Mouse (Mus musculus): ENCODE measurements around the gene Ptprn2. TPM values are rescaled to one million over a fixed set of nuclear protein-coding genes. Genes with fewer than 3 reads are reported as not detected.
A peak's percentile ranks its signal among the peaks of the same experiment; 100 is the strongest.

Ptprn2 gene
- polyA plus RNA-seq, 1 experiment from 2014 or later: 0.09 TPM

DNA sequence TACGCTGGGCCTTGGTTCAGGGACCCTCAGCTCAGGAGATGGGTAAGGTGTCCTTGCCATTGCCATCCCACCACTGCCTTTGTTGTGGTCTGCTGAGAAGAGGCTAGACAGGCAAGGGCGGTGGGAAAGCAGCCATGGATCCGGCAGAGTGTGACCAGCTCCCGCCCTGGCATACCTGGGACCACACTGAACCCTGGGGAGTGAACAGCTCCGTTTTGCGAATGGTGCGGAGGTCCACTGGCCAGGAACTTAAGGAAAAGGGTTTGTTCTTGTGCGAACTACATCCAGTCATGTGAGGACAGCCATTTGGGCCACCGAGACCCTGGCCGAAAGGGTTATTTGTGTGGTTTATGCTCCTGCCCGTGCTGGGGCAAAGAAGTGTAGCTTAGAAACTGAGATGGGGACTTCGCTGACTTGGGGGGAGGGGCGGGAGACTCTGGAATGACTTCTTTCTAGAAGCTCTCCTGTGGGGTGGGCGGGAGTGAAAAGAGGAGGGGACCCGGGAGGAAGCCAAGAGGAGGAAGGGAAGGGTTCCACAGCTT, 674.2 kb downstream of the Ptprn2 start:
- Histone ChIP-seq H3K4me3 (peak overlapping the region; percentile 45), H3K4me1 (peaks cover 44% of the 10 kb centered on the region), H3K36me3 (no peaks in the 10 kb centered on the region), H3K9me3 (replicated peaks) (no peaks in the 10 kb centered on the region), H3K27me3 (ENCODE audit: low read depth, poor library complexity, severe bottlenecking) (peaks cover 88% of the 10 kb centered on the region), H3K27ac (peak overlapping the region; percentile 48)
- DNase-seq (ENCODE audit: low spot score): peak; percentile 58
- WGBS: 4% methylated on average over 15 of the region's 15 CpGs

DNA sequence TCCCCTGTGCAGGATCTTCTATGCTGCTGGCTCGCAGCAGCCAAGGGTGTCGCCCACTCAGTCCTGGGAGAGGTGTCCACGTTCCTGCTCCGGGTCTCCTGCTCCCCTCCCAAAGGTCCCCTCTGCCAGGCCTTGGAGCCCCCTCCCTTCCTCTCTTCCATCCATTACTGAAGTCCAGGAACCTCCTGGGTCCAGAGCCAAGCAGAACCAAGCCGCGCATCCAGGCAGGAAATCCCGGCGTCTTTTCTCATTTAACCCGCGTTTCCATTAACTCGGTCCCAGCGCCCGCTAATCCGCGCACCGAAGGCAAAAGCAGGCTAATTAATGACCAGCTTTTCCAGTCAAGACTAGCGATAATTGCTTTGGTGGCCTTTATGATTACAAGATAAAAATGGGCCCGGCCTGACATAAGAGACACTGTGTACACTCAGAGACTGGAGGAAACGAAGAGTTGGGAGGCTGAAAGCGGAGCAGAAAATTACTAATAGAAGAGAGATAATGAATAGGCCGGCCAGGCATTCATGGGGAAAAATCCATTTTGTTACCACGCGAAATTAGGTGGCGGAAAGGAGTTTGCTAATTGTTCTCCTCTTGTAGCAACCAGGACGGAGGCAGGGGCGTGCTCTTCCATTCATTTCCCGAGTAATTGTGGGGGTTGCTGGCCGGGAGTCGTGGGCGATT, 674.8 kb downstream of the Ptprn2 start:
- peak; percentile 55 for DNase-seq (ENCODE audit: low spot score)
- 3% methylated on average over 30 of the region's 30 CpGs for WGBS
- Histone ChIP-seq H3K27me3 (ENCODE audit: low read depth, poor library complexity, severe bottlenecking) (peaks cover 82% of the 10 kb centered on the region), H3K9me3 (replicated peaks) (no peaks in the 10 kb centered on the region), H3K36me3 (no peaks in the 10 kb centered on the region), H3K4me1 (peaks cover 38% of the 10 kb centered on the region), H3K27ac (peak overlapping the region; percentile 48), H3K4me3 (peak overlapping the region; percentile 45)

DNA sequence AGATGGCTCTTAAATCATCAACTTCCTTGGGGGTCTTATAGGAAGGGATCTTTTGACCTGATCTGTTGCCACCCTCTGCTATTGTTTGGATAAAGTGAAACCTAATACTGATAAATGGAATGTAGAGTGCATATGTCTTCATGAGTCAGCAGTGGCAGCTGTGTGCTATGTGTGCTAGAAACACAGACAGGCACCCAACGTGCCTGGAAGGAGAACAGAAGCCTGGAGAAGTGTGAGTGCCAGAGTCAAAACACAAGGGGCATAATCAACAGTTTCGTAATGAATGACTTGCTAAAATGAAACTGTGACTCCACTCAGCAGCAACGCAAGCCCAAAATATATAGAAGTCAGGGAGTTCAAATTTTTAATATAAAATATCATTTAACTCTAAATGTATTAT, 676.7 kb downstream of the Ptprn2 start:
- WGBS: 66% methylated on average over 3 of the region's 3 CpGs
- Histone ChIP-seq H3K36me3 (no peaks in the 10 kb centered on the region), H3K4me3 (no peak overlapping the region), H3K9me3 (replicated peaks) (no peaks in the 10 kb centered on the region), H3K27me3 (ENCODE audit: low read depth, poor library complexity, severe bottlenecking) (peaks cover 65% of the 10 kb centered on the region), H3K27ac (no peak overlapping the region), H3K4me1 (peaks cover 29% of the 10 kb centered on the region)
- DNase-seq (ENCODE audit: low spot score): no peak

DNA sequence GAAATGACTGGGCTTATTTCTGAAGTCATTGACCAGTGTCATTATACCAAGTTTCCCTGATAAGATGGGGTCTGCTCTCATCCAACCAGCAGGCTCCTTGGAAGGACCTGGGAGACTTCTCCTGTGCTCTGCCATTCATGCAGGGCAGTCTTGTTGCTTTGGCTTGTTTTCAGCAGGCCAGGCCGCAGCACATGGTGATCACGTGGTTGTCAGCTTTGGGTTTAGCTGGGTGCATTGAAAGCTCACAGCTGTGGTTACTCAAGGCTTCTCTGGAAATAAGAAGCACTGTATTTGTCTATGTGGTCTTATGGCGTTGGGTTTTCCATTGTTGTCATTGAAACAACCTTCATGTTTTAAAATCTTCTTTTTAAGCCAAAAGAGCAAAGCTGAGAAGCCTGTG, 678.3 kb downstream of the Ptprn2 start:
- no peaks in the 10 kb centered on the region for H3K9me3 ChIP-seq (replicated peaks)
- DNase-seq (ENCODE audit: low spot score): no peak
- H3K4me1 ChIP-seq: peaks cover 29% of the 10 kb centered on the region
- H3K4me3 ChIP-seq: no peak overlapping the region
- WGBS: 60% methylated on average over 3 of the region's 3 CpGs
- no peaks in the 10 kb centered on the region for H3K36me3 ChIP-seq
- H3K27ac ChIP-seq: no peak overlapping the region
- peaks cover 60% of the 10 kb centered on the region for H3K27me3 ChIP-seq (ENCODE audit: low read depth, poor library complexity, severe bottlenecking)

DNA sequence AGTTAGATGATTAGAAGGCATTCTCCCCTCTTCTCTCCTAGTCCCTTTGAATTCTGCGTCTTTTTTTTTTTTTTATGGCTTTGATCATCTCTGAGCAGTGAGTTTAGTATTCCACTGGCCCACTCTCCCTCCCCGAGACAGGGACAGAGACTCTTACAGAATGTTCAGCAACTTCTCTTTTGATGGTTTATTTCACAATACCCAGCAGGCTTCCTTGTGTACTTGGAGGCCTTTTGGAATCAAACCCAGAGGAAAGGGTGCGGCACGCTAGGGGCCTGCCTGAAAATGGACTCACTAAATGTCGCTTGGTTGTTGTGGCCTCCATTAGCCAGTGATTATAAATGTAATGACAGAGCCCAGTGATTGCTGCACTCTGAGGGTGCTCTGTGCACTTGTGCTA, 680.7 kb downstream of the Ptprn2 start:
- Histone ChIP-seq H3K27me3 (ENCODE audit: low read depth, poor library complexity, severe bottlenecking) (peaks cover 55% of the 10 kb centered on the region), H3K9me3 (replicated peaks) (no peaks in the 10 kb centered on the region), H3K4me3 (no peak overlapping the region), H3K4me1 (peaks cover 18% of the 10 kb centered on the region), H3K36me3 (no peaks in the 10 kb centered on the region), H3K27ac (no peak overlapping the region)
- no peak for DNase-seq (ENCODE audit: low spot score)
- 86% methylated on average over 5 of the region's 5 CpGs for WGBS

DNA sequence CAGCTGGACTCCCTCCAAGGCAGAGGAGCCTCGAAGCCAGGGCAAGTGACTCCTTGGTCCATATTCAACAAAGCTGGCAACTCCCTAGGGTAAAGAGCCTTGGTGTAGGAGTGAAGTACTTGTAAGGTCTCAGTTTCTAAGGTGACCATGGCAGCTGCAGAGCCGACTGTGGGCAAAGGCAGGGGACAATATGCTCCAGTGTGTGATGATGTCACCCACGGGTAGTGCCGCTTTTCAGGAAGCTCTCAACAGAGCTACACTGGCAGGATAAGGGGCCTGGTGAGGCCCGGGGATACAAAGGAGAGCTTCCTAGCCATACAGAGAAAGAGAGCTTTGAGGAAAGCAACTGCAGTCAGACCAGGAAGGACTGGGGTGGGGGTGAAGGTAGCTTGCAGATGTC, 684.1 kb downstream of the Ptprn2 start:
- no peak overlapping the region for H3K27ac ChIP-seq
- 68% methylated on average over 5 of the region's 5 CpGs for WGBS
- H3K4me1 ChIP-seq: peaks cover 44% of the 10 kb centered on the region

DNA sequence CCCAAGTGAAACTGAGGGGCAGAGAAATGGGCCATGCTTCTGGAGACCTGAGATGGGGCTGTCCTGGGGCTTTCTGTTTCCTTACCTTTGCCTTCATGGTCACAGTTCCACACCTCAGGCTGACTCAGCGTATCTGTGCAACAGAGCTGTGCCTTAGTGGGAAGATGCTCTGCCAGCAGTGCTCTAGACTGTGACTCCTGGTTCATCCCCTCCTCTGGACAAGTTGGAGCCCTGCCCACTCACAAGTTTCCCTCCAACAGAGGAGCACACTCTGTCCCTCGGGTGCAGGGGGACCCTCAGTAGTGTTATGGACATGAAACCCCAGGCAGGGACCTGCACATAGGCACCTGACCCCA, 687.0 kb downstream of the Ptprn2 start:
- H3K27ac ChIP-seq: peak overlapping the region; percentile 77
- DNase-seq (ENCODE audit: low spot score): no peak
- H3K36me3 ChIP-seq: no peaks in the 10 kb centered on the region
- 50% methylated on average over 2 of the region's 2 CpGs for WGBS
- H3K9me3 ChIP-seq (replicated peaks): no peaks in the 10 kb centered on the region
- H3K27me3 ChIP-seq (ENCODE audit: low read depth, poor library complexity, severe bottlenecking): peaks cover 48% of the 10 kb centered on the region
- peaks cover 47% of the 10 kb centered on the region for H3K4me1 ChIP-seq
- no peak overlapping the region for H3K4me3 ChIP-seq

More for the DNA sequence above, 684.1 kb downstream of the Ptprn2 start:
- H3K36me3 ChIP-seq: no peaks in the 10 kb centered on the region
- no peak overlapping the region for H3K4me3 ChIP-seq
- DNase-seq (ENCODE audit: low spot score): no peak
- no peaks in the 10 kb centered on the region for H3K9me3 ChIP-seq (replicated peaks)
- peaks cover 41% of the 10 kb centered on the region for H3K27me3 ChIP-seq (ENCODE audit: low read depth, poor library complexity, severe bottlenecking)

DNA sequence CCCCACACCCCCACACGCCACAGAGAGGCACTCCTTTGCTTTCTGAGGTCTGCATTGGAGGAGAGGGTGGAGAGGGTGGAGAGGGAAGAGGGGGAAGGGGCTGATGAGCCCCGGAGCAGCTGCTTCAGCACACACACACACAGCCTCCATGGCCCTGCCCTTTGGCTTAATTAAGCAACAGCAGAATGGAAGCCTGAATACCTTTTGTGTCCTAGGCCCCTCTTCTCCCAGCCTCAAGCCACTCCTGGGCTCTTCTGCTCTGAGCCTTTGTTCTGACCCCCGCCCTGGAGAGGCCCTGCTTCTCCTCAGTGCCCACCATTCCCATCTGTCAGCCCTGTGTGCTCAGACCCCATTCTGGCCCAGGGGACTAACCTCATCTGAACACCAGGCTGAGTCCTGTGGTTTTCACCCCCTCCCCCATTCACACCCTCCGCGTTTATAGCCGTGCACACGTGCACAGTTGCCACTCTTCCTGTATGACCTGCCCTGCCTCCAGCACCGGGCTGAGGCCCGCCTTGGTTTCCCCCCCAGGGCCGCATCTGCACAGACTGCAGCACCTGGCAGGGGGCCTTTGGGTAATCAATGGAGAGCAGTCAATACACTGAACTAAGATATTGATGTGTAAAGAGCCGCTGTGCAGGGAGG, 687.5 kb downstream of the Ptprn2 start:
- peaks cover 46% of the 10 kb centered on the region for H3K27me3 ChIP-seq (ENCODE audit: low read depth, poor library complexity, severe bottlenecking)
- H3K4me1 ChIP-seq: peaks cover 47% of the 10 kb centered on the region
- 19% methylated on average over 11 of the region's 11 CpGs for WGBS
- no peak overlapping the region for H3K4me3 ChIP-seq
- no peaks in the 10 kb centered on the region for H3K36me3 ChIP-seq
- H3K9me3 ChIP-seq (replicated peaks): no peaks in the 10 kb centered on the region
- peak overlapping the region; percentile 77 for H3K27ac ChIP-seq
- DNase-seq (ENCODE audit: low spot score): peak; percentile 56

DNA sequence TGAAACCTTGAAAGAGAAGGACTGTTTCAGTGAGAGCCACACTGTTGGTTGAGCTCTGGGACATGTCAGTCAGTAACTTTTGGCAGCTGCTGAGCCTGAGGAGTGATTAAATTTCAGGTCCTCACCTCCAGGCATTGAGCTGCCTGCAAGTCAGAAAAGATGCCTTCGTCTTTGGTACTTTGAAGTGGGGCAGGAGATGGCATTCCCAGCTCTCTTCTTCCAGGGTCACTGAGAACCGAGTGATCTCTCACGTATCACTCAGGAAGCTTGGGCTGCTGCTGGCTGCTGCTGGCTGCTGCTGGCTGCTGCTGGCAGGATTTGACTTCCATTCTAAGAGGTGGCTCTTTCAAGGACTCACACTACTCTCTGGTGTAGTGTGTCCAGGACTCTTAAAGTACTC, 688.7 kb downstream of the Ptprn2 start:
- DNase-seq (ENCODE audit: low spot score): no peak
- Histone ChIP-seq H3K27me3 (ENCODE audit: low read depth, poor library complexity, severe bottlenecking) (peaks cover 35% of the 10 kb centered on the region), H3K27ac (no peak overlapping the region; the same call in 1 of the 2 replicates), H3K4me1 (peaks cover 47% of the 10 kb centered on the region), H3K9me3 (replicated peaks) (no peaks in the 10 kb centered on the region), H3K4me3 (no peak overlapping the region), H3K36me3 (no peaks in the 10 kb centered on the region)
- 9% methylated on average over 3 of the region's 3 CpGs for WGBS

DNA sequence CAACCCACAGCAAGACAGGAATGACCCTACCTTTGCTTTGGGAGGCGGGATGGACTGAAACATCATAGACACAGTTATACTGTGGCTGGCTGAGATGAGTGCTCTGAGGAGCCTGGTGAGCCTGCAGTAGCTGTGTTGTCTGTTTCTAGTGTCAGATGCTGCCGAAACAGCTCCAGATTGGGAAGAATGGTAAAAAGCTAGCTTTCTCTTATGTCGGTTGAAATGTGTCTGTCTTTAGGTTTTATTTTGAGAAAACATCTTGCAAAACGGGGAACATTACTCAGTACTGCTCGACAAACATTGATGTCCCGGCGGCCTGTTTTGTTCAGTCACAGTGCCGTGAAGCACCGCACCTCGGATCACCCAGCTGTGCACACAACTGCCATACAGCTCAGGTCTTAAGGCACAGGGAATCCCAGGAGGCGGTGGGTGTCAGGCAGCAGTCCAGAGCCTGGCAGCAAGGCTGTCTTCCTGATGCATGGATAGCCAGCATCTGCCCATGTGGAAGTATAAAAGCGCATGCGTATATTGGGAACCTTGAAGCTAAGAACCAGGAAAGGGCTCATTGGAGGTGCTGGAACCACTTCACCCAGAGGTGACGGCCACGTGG, 689.7 kb downstream of the Ptprn2 start:
- Histone ChIP-seq H3K9me3 (replicated peaks) (no peaks in the 10 kb centered on the region), H3K27me3 (ENCODE audit: low read depth, poor library complexity, severe bottlenecking) (peaks cover 26% of the 10 kb centered on the region), H3K4me3 (no peak overlapping the region), H3K4me1 (peaks cover 42% of the 10 kb centered on the region), H3K27ac (no peak overlapping the region), H3K36me3 (no peaks in the 10 kb centered on the region)
- DNase-seq (ENCODE audit: low spot score): no peak
- WGBS: 87% methylated on average over 15 of the region's 15 CpGs

DNA sequence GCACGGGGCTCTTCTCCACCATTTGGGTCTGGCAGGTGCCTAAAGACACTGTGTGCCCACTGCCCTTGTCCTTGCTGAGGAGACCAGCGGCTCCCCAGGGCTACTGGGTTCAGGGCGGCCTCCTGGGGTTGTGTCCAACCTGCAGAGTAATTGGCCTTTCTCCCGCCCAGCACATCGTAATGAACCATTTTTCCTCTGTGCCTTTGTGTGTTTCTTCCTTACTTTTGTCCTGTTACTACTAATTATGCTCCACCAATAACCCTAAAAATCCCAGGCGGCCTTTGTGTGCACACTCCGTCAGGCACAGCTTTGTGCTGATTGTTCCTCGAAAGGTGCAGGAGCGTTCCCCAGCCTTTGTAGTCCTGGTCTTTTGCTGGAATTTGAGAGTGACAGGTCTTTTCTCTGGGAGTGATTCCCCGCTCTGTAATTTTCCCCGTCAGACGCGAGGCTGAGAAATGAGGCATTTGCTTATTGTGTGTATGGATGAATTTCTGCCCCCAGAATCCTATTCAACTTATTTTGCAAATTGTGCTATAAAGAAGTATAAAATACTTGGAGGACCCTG, 690.8 kb downstream of the Ptprn2 start:
- H3K4me1 ChIP-seq: peaks cover 32% of the 10 kb centered on the region
- no peaks in the 10 kb centered on the region for H3K36me3 ChIP-seq
- DNase-seq (ENCODE audit: low spot score): no peak
- WGBS: 79% methylated on average over 13 of the region's 13 CpGs
- H3K9me3 ChIP-seq (replicated peaks): no peaks in the 10 kb centered on the region
- H3K4me3 ChIP-seq: no peak overlapping the region
- no peak overlapping the region for H3K27ac ChIP-seq
- H3K27me3 ChIP-seq (ENCODE audit: low read depth, poor library complexity, severe bottlenecking): peaks cover 20% of the 10 kb centered on the region

DNA sequence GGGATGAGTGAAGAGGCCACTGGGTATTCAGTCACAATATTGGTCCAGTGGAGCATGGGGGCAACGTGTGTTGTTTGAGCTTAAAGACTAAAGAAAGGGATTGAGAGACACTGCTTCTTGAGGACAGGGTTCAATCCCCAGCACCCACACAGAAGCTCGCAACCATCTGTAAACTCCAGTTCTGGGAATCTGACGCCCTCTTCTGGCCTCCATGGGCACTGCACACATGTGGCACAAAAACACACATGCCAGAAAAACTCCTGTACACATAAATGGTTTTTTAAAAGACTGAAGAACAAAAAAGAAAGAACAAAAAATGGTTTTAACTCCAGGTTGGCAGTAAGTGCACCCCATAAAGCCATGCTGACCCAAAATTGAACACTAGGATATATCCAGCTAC, 701.6 kb downstream of the Ptprn2 start:
- peaks cover 4% of the 10 kb centered on the region; the same call in 1 of the 2 replicates for H3K4me1 ChIP-seq
- H3K27ac ChIP-seq: no peak overlapping the region
- 78% methylated on average over 3 of the region's 3 CpGs for WGBS
- H3K27me3 ChIP-seq (ENCODE audit: low read depth, poor library complexity, severe bottlenecking): no peaks in the 10 kb centered on the region
- H3K9me3 ChIP-seq (replicated peaks): no peaks in the 10 kb centered on the region
- DNase-seq (ENCODE audit: low spot score): no peak
- H3K4me3 ChIP-seq: no peak overlapping the region
- H3K36me3 ChIP-seq: no peaks in the 10 kb centered on the region

DNA sequence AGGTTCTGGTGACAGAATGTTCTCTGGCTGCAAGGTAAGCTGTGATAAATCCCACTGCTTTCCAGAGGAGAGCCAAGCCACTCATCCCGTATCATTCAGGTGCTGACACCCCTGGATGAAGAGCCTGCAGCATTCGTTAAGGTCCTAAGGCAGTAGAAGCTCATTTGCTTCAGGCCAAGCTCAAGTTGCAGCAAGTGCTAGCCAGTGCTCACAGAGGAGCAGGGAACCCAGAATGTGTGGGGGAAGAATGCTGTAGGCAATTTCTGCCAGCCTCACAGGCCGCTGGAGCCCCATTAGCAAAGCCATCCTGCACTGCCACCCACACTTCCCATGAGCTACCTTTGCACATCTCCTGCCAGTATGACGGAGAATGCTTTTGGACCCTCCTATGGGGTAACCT, 706.5 kb downstream of the Ptprn2 start:
- no peak for DNase-seq (ENCODE audit: low spot score)
- Histone ChIP-seq H3K27me3 (ENCODE audit: low read depth, poor library complexity, severe bottlenecking) (no peaks in the 10 kb centered on the region), H3K4me3 (no peak overlapping the region), H3K9me3 (replicated peaks) (no peaks in the 10 kb centered on the region), H3K27ac (no peak overlapping the region), H3K4me1 (peaks cover 9% of the 10 kb centered on the region), H3K36me3 (no peaks in the 10 kb centered on the region)
- WGBS: 80% methylated on average over 4 of the region's 4 CpGs
